Mouse (Mus musculus) cerebellum, postnatal 14 days (tissue): ENCODE data around the gene Csk.

ENCODE experiments used
- DNase-seq, 2 experiments: peaks; one replicate each; pipeline ENCODE4 v3.0.0; 2021; ENCODE audit warnings: mixed read lengths in 2 of 2

The Csk gene

DNA sequence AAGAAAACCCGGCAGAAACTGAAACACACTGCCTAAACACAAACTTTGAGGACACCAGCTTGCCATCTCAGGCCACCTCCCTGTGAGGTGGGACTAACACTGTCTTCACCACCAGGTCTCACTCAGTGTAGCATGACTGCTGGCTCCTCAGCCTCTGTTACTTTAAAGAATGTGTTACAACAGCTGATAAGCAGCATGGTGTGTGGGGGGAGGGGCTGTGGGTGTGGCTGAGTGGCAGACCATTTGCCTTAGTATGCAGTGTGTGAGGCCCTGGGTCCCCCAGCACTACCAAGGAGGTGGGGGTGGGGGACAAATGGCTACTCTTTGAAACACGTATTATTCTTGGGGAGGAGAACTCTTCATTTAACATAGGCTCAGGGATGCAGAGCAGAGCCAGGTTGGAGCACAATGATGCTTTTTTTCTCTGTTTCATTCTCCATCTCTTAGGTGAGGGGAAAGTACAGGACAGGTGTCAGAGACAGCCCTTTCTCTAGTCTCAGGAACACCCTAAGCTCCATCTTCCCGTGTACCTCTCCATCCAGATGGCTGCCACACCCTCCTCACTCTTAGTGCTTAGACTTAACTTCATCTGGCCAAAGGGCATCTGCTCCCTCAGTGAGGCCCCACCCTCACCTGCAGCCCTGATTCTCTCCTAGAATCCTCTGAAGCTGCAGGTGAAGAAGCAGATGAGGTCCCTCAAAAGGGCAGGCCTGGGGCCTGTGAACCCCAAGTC is 52.6 kb downstream of the Csk start:
- peak in 1 of 2 experiments; percentile 63 for DNase-seq

DNA sequence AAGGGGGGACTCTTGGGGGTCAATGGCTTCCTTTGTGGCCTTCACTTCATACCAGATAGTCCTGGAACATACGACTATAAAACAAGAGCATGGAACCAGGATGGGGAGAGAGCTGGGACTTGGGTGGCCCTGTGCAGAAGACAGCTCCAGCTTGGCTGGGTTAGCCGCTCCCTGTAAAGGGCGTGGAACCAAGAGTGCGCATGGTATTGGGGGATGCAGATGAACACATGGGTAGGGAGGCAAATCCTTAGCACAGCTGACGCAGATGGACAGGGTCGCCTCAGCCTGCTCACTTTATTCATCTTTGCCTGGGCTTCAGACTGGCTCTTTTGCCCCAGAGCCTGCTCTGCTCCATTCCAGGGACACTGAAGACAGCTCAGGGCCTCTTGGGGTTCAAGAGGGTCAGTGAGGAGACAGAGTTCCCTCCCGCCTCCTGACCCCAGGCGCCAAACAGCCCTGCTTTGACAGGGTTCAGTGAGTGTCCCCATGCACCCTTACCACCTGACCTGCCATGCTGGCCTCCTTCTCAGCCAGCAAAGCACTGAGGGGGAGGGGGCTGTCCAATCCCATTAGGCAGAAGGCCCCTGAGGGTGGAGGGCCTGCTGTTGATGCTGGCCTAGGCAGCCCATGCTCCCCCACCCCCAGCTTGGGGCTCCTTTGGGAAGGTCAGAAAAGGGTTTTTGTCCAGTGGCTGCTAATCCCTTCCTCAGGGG is 54.4 kb downstream of the Csk start:
- peak in 1 of 2 experiments; percentile 37 for DNase-seq

DNA sequence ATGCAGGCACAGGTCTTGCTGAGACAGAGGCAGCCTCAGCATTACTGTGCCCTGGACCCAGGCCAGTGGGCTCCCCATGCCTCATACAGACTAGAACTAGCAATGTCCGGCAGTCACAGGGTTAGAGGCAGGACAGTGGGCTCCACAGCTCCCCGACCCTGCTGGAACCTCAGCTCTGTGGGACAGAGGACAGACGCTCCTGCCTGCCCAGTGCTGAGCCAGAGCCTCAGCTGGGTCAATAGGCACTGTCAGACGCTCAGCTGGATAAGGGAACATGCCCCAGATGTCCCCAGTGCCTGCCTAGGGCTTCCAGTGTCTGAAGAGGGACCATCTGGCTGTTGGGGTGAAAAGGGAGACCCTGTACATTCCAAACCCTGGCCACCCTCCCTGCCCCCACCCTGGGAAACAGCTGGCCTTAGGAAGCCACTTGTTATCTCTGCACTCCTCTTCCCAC is 55.5 kb downstream of the Csk start:
- peak; percentile 41 to 53 for DNase-seq

DNA sequence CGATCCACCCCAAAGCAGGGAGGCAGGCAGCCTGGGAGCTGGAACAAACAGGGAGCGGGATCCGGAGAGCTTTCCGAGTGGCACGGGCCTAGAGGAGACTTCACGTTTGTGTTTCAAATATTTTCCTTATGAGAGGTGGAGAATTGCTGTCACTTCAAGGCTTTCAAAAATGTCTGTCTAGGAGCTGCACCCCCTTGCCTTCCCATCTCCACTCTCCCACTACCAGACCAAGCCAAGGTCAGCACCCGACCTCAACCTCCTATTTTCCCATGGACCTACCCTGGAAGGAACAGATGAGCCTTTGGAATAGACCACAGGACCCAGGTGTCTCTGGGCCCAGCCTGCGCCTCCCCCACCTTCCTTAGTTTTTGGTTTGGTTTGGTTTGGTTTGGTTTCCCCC is 56.2 kb downstream of the Csk start:
- DNase-seq, result no peak

DNA sequence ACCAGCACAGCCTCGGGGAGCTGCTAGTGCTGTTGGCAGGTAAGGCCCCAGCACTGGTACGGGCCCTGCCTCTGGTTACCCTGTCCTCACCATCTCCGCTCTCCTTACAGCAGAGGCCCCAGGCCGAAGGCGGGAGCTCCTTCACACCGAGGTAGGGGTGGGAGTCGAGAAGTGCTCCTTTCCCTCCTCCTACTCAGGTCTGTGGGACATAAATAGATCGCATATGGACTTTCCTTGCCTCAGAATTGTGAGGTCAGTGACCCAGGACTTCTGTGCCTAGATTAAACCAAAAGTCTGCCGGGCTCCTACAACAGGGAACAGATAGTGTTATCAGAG is 59.3 kb downstream of the Csk start:
- no peak for DNase-seq

DNA sequence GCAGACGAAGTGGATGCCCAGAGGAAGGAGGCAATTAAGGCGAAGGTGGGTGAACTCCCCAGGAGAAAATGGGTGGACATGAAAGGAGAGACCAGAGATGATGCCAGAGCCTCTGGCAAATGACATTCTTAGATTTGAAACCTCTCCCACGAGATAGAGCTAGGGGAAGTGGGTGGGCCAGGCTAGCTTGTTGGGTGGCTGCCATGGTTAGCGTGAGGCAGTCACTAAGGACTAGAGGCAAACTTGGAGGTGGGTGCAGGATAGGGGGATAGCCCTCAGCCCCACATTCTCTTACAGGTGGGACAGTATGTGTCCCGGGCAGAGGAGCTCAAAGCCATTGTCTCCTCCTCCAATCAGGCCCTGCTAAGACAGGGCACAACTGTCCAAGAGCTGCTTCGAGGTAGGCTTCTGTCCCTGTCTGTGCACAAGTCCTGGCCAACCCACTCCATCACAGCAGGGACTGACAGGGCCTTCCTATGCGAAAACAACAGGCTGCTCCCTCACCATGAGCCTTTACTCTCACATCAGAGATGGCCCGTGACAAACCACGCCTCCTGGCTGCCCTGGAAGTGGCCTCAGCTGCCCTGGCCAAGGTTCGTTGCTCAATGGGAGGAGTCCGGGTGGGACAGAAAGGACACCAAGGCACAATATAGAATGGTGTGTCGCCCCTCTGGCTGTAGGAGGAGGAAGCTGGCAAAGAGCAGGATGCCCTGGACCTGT is 59.8 kb downstream of the Csk start:
- DNase-seq, result peak; percentile 34 to 43

DNA sequence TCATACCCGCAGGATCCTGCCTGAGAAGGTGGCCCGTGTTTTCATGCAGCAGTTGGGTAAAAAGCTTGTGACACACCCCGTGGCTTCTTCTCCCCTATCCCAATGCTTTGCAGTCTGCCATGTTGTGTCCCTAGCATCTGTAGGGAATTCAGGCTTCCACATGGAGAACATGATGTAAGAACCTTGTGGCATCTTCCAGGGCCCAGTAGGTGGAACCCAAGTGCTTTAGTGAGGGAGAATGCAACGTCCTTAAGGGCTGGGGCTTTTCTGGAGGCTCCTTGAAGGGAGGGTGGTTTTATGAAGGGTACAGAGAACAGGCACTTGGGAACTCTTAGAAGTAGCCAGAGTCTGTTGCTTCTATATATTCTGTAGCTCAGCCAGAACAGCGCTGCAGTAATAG is 62.7 kb downstream of the Csk start:
- peak; percentile 37 to 52 for DNase-seq

DNA sequence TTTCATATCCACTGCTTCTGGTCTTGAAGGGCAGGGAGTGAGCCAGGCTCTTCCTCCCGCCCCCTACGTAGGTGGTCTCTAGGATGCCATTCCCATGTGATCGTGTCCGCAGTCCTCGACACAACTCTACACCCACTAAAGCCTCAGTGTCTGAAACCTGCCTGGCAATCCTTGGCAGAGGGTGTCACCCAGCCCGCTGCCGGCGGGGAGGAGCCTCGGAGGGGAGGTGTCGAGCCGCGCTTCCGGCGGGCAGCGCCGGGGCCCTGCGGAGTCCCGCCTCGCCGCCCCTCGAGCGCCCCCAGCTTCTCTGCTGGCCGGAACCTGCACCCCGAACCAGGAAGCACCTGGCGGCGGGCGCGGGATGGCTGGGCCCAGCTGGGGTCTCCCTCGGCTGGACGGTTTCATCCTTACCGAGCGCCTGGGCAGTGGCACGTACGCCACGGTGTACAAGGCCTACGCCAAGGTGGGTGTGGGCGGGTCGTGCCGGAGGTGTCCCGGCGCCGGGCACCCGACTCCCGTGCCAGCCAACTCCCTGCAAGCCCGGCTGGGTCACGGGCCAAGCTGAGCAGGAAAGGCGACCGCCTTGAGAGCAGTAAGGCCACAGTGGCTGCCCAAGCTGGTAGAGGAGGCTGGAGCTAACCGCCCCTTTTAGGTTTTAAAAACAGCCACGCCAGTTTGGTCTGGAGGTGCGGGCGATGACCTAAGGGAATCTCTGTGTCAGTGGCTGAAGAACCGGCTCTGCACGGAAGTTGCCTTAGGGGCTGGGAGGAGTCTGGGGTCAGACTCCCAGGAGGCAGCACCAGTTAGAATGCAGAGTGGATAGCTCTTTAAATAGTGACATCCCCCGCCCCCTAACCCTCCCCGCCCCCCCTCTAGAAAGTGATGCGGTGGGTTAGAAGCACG is 64.0 kb downstream of the Csk start, which contains the start of gene Ulk3:
Gene Ulk3 (plus strand): TSS at position 229 of the 903 bp plus-strand sequence.
- DNase-seq, result peak; percentile 71 to 81

DNA sequence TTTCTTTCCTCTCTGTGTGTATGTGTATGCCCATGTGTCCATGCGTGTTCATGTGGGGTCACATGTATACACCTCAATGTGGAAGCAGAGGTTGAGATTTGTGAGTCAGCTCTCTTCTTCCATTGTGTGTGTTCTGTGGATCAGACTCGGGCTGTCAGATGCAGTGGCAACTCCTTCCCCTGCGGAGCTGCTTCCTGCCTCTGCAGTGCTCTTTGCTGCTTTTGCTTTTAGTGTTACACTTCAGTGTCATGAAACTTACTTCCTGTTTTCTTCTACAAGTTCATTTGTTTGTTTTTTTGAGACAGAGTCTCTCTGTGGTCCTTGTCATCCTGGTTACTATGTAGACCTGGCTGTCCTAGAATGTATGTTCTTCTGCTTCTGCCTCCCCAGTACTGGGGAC is 68.4 kb downstream of the Csk start:
- DNase-seq, result no peak

DNA sequence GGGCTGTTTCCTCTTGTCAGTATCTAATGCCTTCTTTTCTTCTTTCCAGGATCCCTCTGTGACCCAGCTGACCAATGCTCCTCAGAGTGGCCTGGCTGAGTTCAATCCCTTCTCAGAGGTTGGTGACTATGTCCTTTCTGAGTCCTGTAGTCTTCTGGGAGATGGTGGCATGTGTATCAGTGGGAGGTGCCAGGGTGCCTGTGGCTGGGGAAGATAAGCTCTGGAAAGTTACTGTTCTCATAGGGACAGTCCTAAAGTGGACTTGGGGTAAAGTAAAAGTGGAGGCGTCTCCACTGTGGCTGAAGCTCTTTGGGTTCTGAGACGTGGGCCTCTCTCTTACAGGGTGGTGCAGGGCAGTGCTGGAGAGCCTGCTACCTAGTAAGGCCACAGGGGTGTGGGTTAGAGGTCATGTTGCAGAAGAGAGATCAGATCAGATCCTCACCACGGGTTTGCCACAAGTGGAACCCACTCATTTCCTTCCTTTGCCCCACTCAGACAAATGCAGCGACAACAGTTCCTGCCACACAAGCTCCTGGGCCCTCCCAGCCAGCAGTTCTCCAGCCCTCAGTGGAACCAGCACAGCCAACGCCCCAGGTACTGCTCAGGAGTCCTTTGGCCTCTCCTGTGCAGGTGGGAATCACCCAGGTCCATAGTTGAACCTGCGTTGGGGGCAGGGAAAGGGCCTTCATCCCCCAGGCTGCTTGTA is 76.1 kb downstream of the Csk start:
- DNase-seq, result no peak
